26 mouse cellular contexts compared by ENCODE assay signal in genomic region chr4:117788308-117788707, GRCm38 (mm10). TPM values are rescaled to one million over a fixed set of nuclear protein-coding genes. Genes with fewer than 3 reads are reported as not detected.
DNase-seq lines count a peak whose midpoint lies in the region; ATAC-seq lines count a peak whose summit lies in the region.
"Had no signal": no experiment of that assay in that cellular context is flagged by ENCODE, and none has a peak within 500 bp of the region (broad histone marks: within the 10 kb centered on the region; RNA-seq: fewer than 3 reads in every experiment).

No protein-coding gene starts in this region.

- H3K9me3 ChIP-seq in liver, embryonic 15.5 days (replicated peaks): no peaks in the 10 kb centered on the region
- H3K9me3 ChIP-seq in liver, embryonic 12.5 days (replicated peaks): no peaks in the 10 kb centered on the region
- H3K9me3 ChIP-seq: intestine, embryonic 15.5 days; limb, embryonic 15.5 days; midbrain, embryonic 13.5 days had no signal

- intact Hi-C loops in heart, postnatal 36 days (cut with DNase I): no loop called here

- no peaks in the 10 kb centered on the region for H3K27me3 ChIP-seq in liver, embryonic 15.5 days
- H3K27me3 ChIP-seq in liver, embryonic 12.5 days (replicated peaks): no peaks in the 10 kb centered on the region
- H3K27me3 ChIP-seq: intestine, embryonic 15.5 days; limb, embryonic 15.5 days; midbrain, embryonic 13.5 days had no signal

- H3K4me1 ChIP-seq in liver, embryonic 15.5 days (replicated peaks): no peaks in the 10 kb centered on the region
- peaks cover 22% of the 10 kb centered on the region for H3K4me1 ChIP-seq in liver, embryonic 12.5 days
- H3K4me1 ChIP-seq: intestine, embryonic 15.5 days; limb, embryonic 15.5 days; midbrain, embryonic 13.5 days had no signal

- H3K9ac ChIP-seq in liver, embryonic 15.5 days: no peak overlapping the region
- no peak overlapping the region for H3K9ac ChIP-seq in liver, embryonic 12.5 days
- H3K9ac ChIP-seq: hindbrain, embryonic 14.5 days; intestine, embryonic 15.5 days; limb, embryonic 15.5 days; midbrain, embryonic 13.5 days had no signal

- H3K36me3 ChIP-seq in liver, embryonic 15.5 days (replicated peaks): no peaks in the 10 kb centered on the region
- H3K36me3 ChIP-seq in liver, embryonic 12.5 days: 0 out of 2 replicates have a peak, but pooled peaks cover 2% of the 10 kb centered on the region
- H3K36me3 ChIP-seq: intestine, embryonic 15.5 days; limb, embryonic 15.5 days; midbrain, embryonic 13.5 days had no signal

- no peak for ATAC-seq in liver, embryonic 15.5 days (ENCODE audit: insufficient read depth)
- ATAC-seq in liver, embryonic 12.5 days: no peak
- ATAC-seq: activated CD4-positive, CD25-positive, alpha-beta regulatory T cell, adult 4 months; forebrain, embryonic 14.5 days; midbrain, embryonic 13.5 days; Patski had no signal

- WGBS in liver, embryonic 15.5 days (ENCODE audit: insufficient replicate concordance): 62% methylated on average over 10 of the region's 10 CpGs
- WGBS in liver, embryonic 12.5 days (ENCODE audit: insufficient replicate concordance): 59% methylated on average over 10 of the region's 10 CpGs

- H3K4me2 ChIP-seq in liver, embryonic 15.5 days: 0 out of 2 replicates have a peak overlapping the region, but pooled peaks have one; percentile 1
- no peak overlapping the region for H3K4me2 ChIP-seq in liver, embryonic 12.5 days
- H3K4me2 ChIP-seq: hindbrain, embryonic 14.5 days; limb, embryonic 15.5 days; midbrain, embryonic 13.5 days had no signal

- H3K4me3 ChIP-seq in liver, embryonic 15.5 days (replicated peaks): no peak overlapping the region
- H3K4me3 ChIP-seq in liver, embryonic 12.5 days: no peak overlapping the region
- H3K4me3 ChIP-seq: intestine, embryonic 15.5 days; limb, embryonic 15.5 days; midbrain, embryonic 13.5 days had no signal

- no peak overlapping the region for H3K27ac ChIP-seq in liver, embryonic 15.5 days (replicated peaks)
- no peak overlapping the region for H3K27ac ChIP-seq in liver, embryonic 12.5 days
- H3K27ac ChIP-seq: hindbrain, embryonic 14.5 days; intestine, embryonic 15.5 days; limb, embryonic 15.5 days; midbrain, embryonic 13.5 days; stomach, postnatal 0 days had no signal

- peak; percentile 65 for DNase-seq in adrenal gland, adult 2 months
- DNase-seq in adrenal gland, postnatal 14 days: peak; percentile 71
- DNase-seq in heart, postnatal 36 days: peak; percentile 10 to 15
- no peak for DNase-seq in retina, postnatal 1 day
- DNase-seq in left cerebral cortex, adult 18-20 months (ENCODE audit: low spot score in 2 of 2): no peak
- DNase-seq: cerebellum, adult 11 months; kidney, postnatal 4 days; thymus, postnatal 36 days had no signal

RNA-seq across cellular contexts. Expression of gene Klf17, which starts 22.9 kb away (rescaled TPM):
- polyA plus RNA-seq in liver, embryonic 15.5 days (2015; fragmentation: Nextera tagmentation; extraction: Ambion mirVana): not detected in 2 replicates
- polyA plus RNA-seq in liver, embryonic 12.5 days (2016; fragmentation: Nextera tagmentation; extraction: Ambion mirVana): not detected in 2 replicates
- total RNA-seq in adrenal gland, adult 2 months (2021): not detected
- not detected in 2 replicates for polyA plus RNA-seq in adrenal gland, adult 2 months (2012; rRNA removed)
- not detected in 2 replicates for total RNA-seq in adrenal gland, postnatal 14 days (2021)
- not detected for total RNA-seq in heart, postnatal 36 days (2021)
- total RNA-seq in left cerebral cortex, adult 18-20 months (2021): not detected
- total RNA-seq: layer of hippocampus, postnatal 14 days; left cerebral cortex, postnatal 25 days; megakaryocyte progenitor cell, adult 5-6 weeks; neutrophil, adult 5-6 weeks had no signal
- polyA plus RNA-seq: activated CD4-positive, CD25-positive, alpha-beta regulatory T cell, adult 4 months; embryonic facial prominence, embryonic 11.5 days; erythroblast, embryonic 14.5 days; forebrain, embryonic 14.5 days; gonadal fat pad, adult 2 months; hindbrain, embryonic 14.5 days; intestine, embryonic 15.5 days; kidney, embryonic 14.5 days; limb, embryonic 15.5 days; midbrain, embryonic 13.5 days; Patski had no signal

RNA-seq across cellular contexts. Expression of gene Slc6a9, which starts 46.0 kb away (rescaled TPM):
- 56.1 and 56.4 TPM in 2 replicates for polyA plus RNA-seq in liver, embryonic 15.5 days (2015; fragmentation: Nextera tagmentation; extraction: Ambion mirVana)
- 52.8 and 57.8 TPM in 2 replicates for polyA plus RNA-seq in liver, embryonic 12.5 days (2016; fragmentation: Nextera tagmentation; extraction: Ambion mirVana)
- total RNA-seq in adrenal gland, adult 2 months (2021): 10 to 100 TPM in 1 of 2 experiments, 1 to 10 TPM in 1; 9.0 to 14.5 TPM
- polyA plus RNA-seq in adrenal gland, adult 2 months (2012; rRNA removed): 29.7 and 39.7 TPM in 2 replicates
- total RNA-seq in adrenal gland, postnatal 14 days (2021): 9.4 and 10.3 TPM in 2 replicates
- 1 to 10 TPM; 4.3 to 4.7 TPM for total RNA-seq in heart, postnatal 36 days (2021)
- 10 to 100 TPM; 35.9 to 36.3 TPM for total RNA-seq in left cerebral cortex, adult 18-20 months (2021)
- total RNA-seq: neutrophil, adult 5-6 weeks had no signal

Comparison
In these comparisons a context has a peak if more than half of its experiments do, and no peak if none do; other contexts are left out.
1. DNase-seq: peak in adrenal gland, adult 2 months (single experiment), adrenal gland, postnatal 14 days (single experiment) and heart, postnatal 36 days (2 of 2); none in retina, postnatal 1 day (single experiment) and left cerebral cortex, adult 18-20 months (0 of 2).